Mouse (Mus musculus): ENCODE data around the gene Fam228b.

GRCm38 (mm10) chr12:4768492-4769332 is at the start of gene Fam228b, which contains the start of gene Pfn4:
- TF ChIP-seq CTCF (conservative IDR thresholded peaks at IDR 0.05; ENCODE audit: insufficient read depth, insufficient read length, low read depth, low read length), result peak; percentile 71
- TF ChIP-seq POLR2A (IDR thresholded peaks at IDR 0.05; ENCODE audit: low read depth, low read length), result no peak
